Mouse (Mus musculus) lung, postnatal 4 days (tissue): Measurements from ENCODE around the gene Acvr2a.
A peak's percentile ranks its signal among the peaks of the same experiment; 100 is the strongest.

ENCODE experiments used
- DNase-seq, 2 experiments: peaks; one replicate each; pipeline ENCODE4 v3.0.0; 2021

Gene Acvr2a

GRCm38 (mm10) chr2:48885945-48886344 lies 72.0 kb downstream of the Acvr2a start:
- peak; percentile 24 to 63 for DNase-seq

- no peak for DNase-seq
These were observed 81.3 kb downstream of the Acvr2a start for GRCm38 (mm10) chr2:48895186-48895585.

GRCm38 (mm10) chr2:48908866-48909265 lies 95.0 kb downstream of the Acvr2a start:
- DNase-seq: peak in 1 of 2 experiments; percentile 18

GRCm38 (mm10) chr2:48914185-48914584 lies 100.3 kb downstream of the Acvr2a start:
- DNase-seq: no peak

- no peak for DNase-seq
These were observed 101.9 kb downstream of the Acvr2a start for GRCm38 (mm10) chr2:48915832-48916231.

GRCm38 (mm10) chr2:48935058-48935457 lies 121.1 kb downstream of the Acvr2a start:
- no peak for DNase-seq

GRCm38 (mm10) chr2:48947761-48948160 lies 133.9 kb downstream of the Acvr2a start:
- DNase-seq: no peak

- peak; percentile 99 for DNase-seq
These were observed 135.1 kb downstream of the Acvr2a start, which contains the start of gene Mbd5 for GRCm38 (mm10) chr2:48948841-48949584. Gene Mbd5, plus strand, starts transcription at chr2:48949508.

- peak in 1 of 2 experiments; percentile 53 for DNase-seq
These were observed 135.9 kb downstream of the Acvr2a start for GRCm38 (mm10) chr2:48949743-48950251.

GRCm38 (mm10) chr2:48950252-48950315 lies 136.2 kb downstream of the Acvr2a start, which contains the start of gene Orc4:
Gene Orc4, minus strand, starts transcription at chr2:48950277.
- no peak for DNase-seq

- DNase-seq: no peak
These were observed 136.5 kb downstream of the Acvr2a start for GRCm38 (mm10) chr2:48950316-48950880.
